Mouse (Mus musculus) adrenal gland, adult 2 months (tissue): ENCODE measurements around the gene Tpcn2. TPM values are rescaled to one million over a fixed set of nuclear protein-coding genes. Genes with fewer than 3 reads are reported as not detected.

Experiments used
- DNase-seq: peaks from one replicate; pipeline ENCODE4 v3.0.0; 2021
- polyA plus RNA-seq: library from polyadenylated mRNA; depleted of rRNA; stranded (reverse); fragments of >200 nt; gene quantifications from 2 replicates; pipeline ENCODE4 v1.2.3, GENCODE M21; 2012; rRNA removed
- total RNA-seq, 2 experiments: library from RNA; stranded (reverse); gene quantifications; 2 replicates each; pipeline ENCODE4 v1.2.3; 2021

The Tpcn2 gene
- total and polyA plus RNA-seq, 3 experiments: 11.2 to 17.9 (median 12.5) TPM

DNA sequence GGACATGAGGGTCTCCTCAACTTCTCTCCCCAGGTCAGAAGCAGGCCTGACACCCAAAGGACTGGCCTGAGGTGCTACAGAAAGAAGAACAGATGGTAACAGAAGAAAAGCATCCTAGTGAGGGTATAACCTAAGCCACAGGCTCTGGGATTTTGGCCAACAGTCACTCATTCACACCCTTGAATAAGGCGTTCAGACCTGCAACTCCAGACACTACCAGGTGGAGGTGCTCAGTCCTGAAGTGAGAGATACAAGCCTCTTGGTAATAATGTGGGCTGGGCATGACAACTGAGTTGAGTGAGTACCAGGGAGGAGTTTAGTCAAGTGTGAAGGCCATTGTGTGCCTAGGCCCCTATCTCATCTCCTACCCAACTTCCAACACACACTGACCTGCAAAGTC lies 129.7 kb downstream of the Tpcn2 start:
- DNase-seq: no peak

- no peak for DNase-seq
These were observed 132.0 kb downstream of the Tpcn2 start for GRCm38 (mm10) chr7:145151845-145152244.

DNA sequence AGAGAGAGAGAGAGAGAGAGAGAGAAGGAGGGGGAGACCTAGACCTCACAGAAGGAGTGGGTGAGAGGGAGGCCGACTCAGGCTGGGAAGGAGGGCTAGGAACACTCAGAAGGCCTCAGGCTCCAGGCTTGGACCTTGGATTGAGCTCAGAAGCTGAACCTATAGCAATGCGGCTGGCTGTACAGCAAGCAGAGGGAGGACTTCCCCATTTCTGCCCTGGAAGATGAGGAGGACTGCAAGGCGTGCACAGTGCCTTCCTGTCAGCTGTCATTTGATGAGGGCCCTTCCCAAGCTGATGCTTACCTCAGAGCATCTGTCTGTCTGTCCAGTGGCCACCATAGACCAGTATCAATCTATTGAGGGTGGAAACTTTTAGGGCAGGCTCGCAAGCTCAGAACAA lies 134.9 kb downstream of the Tpcn2 start:
- DNase-seq: no peak

DNA sequence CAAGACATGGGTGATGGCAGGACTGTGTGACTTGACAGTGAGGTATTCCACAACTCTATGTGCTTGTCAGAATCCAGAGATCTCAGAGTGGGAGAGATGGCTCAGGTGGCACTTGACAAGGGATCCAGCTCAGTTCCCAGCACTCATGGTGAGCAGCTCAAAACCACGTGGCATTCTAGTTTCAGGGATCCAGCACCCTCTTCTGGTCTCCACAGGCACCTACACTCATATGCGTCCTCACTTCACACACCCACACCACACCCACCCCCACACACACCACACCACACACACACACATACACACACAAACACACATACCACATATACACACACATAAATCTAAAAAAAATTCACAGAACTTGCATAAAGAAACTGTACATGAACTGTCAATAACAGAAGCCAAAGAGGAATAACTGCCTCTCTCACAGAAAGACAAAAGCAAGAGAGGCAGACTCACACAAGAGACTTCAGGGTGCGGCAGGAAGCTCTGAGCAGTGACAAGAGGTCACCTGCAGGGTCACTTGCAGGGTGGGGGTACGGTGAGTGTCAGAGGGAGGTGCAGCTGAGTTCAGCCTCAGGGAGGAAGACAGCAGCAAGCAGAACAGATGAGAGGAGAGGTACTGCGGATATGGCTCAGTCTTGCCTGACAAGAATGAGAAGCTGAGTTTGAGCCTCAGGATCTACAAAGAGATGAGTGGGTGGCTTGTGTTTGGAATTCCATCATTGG lies 135.7 kb downstream of the Tpcn2 start:
- no peak for DNase-seq

- no peak for DNase-seq
These were observed 137.4 kb downstream of the Tpcn2 start for GRCm38 (mm10) chr7:145146252-145146930.

DNA sequence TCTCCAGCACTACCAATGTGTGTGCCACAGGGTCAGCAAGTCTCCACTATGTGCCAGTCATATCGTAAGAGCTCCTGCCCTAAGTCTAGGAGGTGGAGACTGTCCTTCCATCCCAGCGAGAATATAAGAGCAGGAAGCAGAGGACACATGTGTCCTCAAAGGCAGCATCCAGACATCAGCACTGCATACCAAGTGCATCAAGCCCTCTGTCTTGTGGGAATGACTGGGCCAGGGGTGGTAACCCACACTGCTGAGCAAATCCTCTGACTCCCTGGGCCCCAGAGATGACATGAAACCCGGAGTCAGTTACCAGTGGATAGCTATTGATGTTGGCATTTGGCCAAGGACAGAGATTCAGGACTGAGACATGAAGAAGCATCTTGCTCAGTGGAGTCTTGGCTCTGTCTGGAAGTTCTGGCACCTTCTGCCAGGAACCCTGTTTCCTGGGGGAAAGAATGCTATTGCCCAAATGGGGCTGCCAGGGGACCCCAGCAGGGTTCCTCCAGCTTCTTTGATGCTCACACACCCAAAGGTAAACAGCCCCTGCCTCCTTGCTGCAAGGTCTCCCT lies 140.2 kb downstream of the Tpcn2 start:
- DNase-seq: peak; percentile 27

DNA sequence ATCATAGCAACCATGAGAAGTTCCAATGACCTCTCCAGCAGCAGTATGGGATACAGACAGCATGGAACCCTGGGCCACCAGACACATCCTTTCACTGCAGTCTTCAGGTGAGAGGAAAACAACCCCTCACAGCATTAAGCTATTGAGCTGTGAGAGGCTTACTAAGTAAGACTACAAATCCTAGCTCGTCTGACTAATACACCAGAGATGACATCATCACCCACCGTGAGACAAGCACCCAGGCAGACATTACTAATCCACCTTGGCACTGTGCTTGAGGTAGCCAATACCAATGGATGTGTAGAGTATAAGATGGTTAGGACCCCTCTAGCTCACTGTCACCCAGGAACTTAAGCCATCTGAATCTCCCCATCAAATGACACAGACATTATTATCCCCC lies 143.2 kb downstream of the Tpcn2 start:
- DNase-seq: peak; percentile 46

DNA sequence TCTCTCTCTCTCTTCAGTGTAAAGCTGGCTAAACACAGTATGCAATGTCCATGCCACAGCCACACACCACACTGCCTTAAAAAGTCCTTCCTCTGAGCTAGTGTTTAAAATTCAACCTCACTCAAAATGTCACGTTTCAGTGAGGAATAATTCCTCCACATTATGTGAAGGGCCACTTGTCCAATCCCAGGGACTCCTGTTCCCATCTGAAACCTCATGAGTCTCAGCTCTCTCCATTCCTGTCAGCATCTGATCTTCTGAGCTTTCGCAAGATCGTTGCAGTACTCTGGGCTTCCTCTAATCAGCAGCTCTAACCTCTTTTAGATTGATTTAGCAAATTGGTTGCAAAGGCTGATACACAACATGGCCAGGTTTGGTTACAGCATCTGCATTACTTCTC lies 144.2 kb downstream of the Tpcn2 start:
- no peak for DNase-seq

DNA sequence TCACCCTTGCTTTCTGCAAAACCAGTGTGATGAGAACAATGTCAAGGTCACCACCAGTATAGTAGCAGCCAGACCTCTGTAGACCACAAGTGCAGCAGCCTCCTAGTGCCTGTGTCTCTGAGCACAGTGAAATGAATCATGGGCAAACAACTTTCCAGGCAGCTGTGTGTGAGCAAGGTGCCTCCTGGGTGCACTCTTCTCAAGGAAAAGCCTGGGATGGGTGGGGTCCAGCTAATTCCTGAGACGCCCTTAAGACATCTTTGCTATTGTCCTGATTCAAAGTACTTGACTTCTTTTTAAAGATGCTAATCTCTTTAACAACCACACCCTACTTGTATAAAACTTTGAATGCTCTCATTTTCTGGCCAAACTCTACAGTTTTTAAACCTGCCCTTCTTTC lies 144.7 kb downstream of the Tpcn2 start:
- DNase-seq: no peak

GRCm38 (mm10) chr7:145137871-145138270 lies 145.9 kb downstream of the Tpcn2 start:
- DNase-seq: no peak

GRCm38 (mm10) chr7:145136831-145137230 lies 147.0 kb downstream of the Tpcn2 start:
- no peak for DNase-seq

Other genes with a start within 250 kb of the Tpcn2 start
- gene 1810010D01Rik, start 75.9 kb downstream of the Tpcn2 start, total RNA-seq: under 1 TPM in 1 of 2 experiments, not detected in 1; 0.48 TPM
- gene 1810010D01Rik, start 75.9 kb downstream of the Tpcn2 start, polyA plus RNA-seq: 1.1 and 1.7 TPM in 2 replicates
- 1 to 10 TPM; 1.2 to 2.8 TPM for gene Mrgprf, start 16.8 kb upstream of the Tpcn2 start, total RNA-seq
- 6.9 and 8.4 TPM in 2 replicates for gene Mrgprf, start 16.8 kb upstream of the Tpcn2 start, polyA plus RNA-seq
- gene Mrgprd, start 30.8 kb upstream of the Tpcn2 start, total RNA-seq: not detected
- gene Mrgprd, start 30.8 kb upstream of the Tpcn2 start, polyA plus RNA-seq: not detected in 2 replicates